Mouse (Mus musculus) lung, embryonic 14.5 days (tissue): Measurements from ENCODE around the gene Ago3. TPM values are rescaled to one million over a fixed set of nuclear protein-coding genes. Genes with fewer than 3 reads are reported as not detected.
A peak's percentile ranks its signal among the peaks of the same experiment; 100 is the strongest.

Experiments
- ATAC-seq: fragments of 200-750 bp; cut with Nextera tagmentation; 2 replicates; pipeline ENCODE4 v1.8.0; 2017; ENCODE audit warnings: mild to moderate bottlenecking, moderate TSS enrichment, moderate library complexity; ENCODE audit not compliant: insufficient read depth
- DNase-seq: peaks from one replicate; pipeline ENCODE4 v3.0.0-alpha.2; 2015
- H3K27ac ChIP-seq: fragments of 300-500 bp; sonication (generic); 2 replicates; pipeline ENCODE4 v1.5.1; 2014; ENCODE audit warnings: low read depth, mild to moderate bottlenecking, moderate library complexity
- H3K27me3 ChIP-seq: fragments of 300-500 bp; sonication (generic); 2 replicates; pipeline ENCODE4 v1.6.1; 2014; ENCODE audit warnings: low read length, control low read depth; ENCODE audit not compliant: insufficient read depth
- H3K36me3 ChIP-seq: fragments of 300-500 bp; sonication (generic); 2 replicates; pipeline ENCODE4 v1.6.1; 2014; ENCODE audit warnings: control low read depth; ENCODE audit not compliant: insufficient read depth
- H3K4me1 ChIP-seq: fragments of 300-500 bp; sonication (generic); 2 replicates; pipeline ENCODE4 v1.6.1; 2014; ENCODE audit warnings: antibody characterized with exemption, control low read depth; ENCODE audit not compliant: insufficient read depth
- H3K4me2 ChIP-seq: fragments of 300-500 bp; sonication (generic); 2 replicates; pipeline ENCODE4 v1.6.1; 2014; ENCODE audit warnings: mild to moderate bottlenecking
- H3K4me3 ChIP-seq: fragments of 300-500 bp; sonication (generic); 2 replicates; pipeline ENCODE4 v1.5.1; 2014; ENCODE audit warnings: low read depth, low read length
- H3K9ac ChIP-seq: fragments of 300-500 bp; sonication (generic); 2 replicates; pipeline ENCODE4 v1.6.1; 2014
- H3K9me3 ChIP-seq: fragments of 300-500 bp; sonication (generic); 2 replicates; pipeline ENCODE4 v1.6.1; 2016; ENCODE audit warnings: low read depth, low read length, control low read depth
- CTCF ChIP-seq: IDR thresholded peaks from 2 replicates; pipeline ENCODE4 v1.5.1; 2016; ENCODE audit warnings: antibody characterized with exemption, low read depth
- WGBS: fragments of 180-500 bp; shearing (Covaris S2); extraction: QIAGEN DNeasy Blood & Tissue Kit; methylation state at CpG from one replicate; pipeline ENCODE4 v1.1.7; 2014; 5-methylcytosine and 5-hydroxymethylcytosine counted together
- polyA plus RNA-seq: library from polyadenylated mRNA; unstranded; fragments of >200 nt; fragmentation: Nextera tagmentation; extraction: Ambion mirVana; gene quantifications from 2 replicates; pipeline ENCODE4 v1.2.1, GENCODE M21; 2014

Ago3 gene
- polyA plus RNA-seq, 1 experiment from 2014 or later: 19.5 TPM

DNA sequence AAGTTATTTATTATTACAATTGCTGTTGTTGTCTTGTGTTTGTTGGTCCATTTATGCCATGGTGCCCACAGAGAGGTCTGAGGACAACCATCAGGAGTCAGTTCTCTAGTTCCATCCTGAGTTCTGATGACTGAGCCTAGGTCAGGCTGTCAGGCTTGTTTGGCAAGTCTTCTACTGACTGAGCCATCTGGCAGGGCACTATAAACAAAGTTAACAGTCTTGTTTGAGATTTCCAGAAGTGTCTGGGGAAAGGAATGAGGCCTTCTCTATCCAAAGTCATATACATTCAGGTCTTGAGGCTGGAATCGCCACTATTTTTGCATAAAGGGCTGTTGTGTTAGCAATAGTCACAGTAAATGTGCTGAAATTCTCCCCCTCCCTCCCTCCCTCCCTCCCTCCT lies 97.6 kb downstream of the Ago3 start:
- DNase-seq: peak; percentile 57
- no peaks in the 10 kb centered on the region for H3K36me3 ChIP-seq
- ATAC-seq: no peak
- no peaks in the 10 kb centered on the region for H3K4me1 ChIP-seq
- H3K9me3 ChIP-seq: no peaks in the 10 kb centered on the region
- WGBS: 64% methylated on average over 1 of the region's 1 CpGs
- H3K9ac ChIP-seq: no peak overlapping the region
- no peaks in the 10 kb centered on the region for H3K27me3 ChIP-seq
- H3K4me3 ChIP-seq: no peak overlapping the region
- TF ChIP-seq CTCF: no peak
- H3K27ac ChIP-seq: no peak overlapping the region; the same call in 1 of the 2 replicates
- no peak overlapping the region for H3K4me2 ChIP-seq

GRCm38 (mm10) chr4:126330295-126330694 lies 99.1 kb downstream of the Ago3 start:
- peaks cover 4% of the 10 kb centered on the region; the same call in 1 of the 2 replicates for H3K27me3 ChIP-seq
- ATAC-seq: no peak
- no peaks in the 10 kb centered on the region for H3K36me3 ChIP-seq
- no peaks in the 10 kb centered on the region for H3K4me1 ChIP-seq
- no peaks in the 10 kb centered on the region for H3K9me3 ChIP-seq
- no peak for DNase-seq
- no peak for TF ChIP-seq CTCF
- H3K27ac ChIP-seq: no peak overlapping the region
- WGBS: 86% methylated on average over 4 of the region's 4 CpGs
- H3K4me3 ChIP-seq: no peak overlapping the region
- no peak overlapping the region for H3K9ac ChIP-seq
- H3K4me2 ChIP-seq: no peak overlapping the region

- no peaks in the 10 kb centered on the region for H3K9me3 ChIP-seq
- no peak overlapping the region for H3K4me3 ChIP-seq
- no peak overlapping the region for H3K27ac ChIP-seq
- H3K36me3 ChIP-seq: no peaks in the 10 kb centered on the region
- DNase-seq (no peak), ATAC-seq (no peak)
- TF ChIP-seq CTCF: no peak
- H3K9ac ChIP-seq: no peak overlapping the region
- WGBS: 25% methylated on average over 6 of the region's 6 CpGs
- H3K4me2 ChIP-seq: no peak overlapping the region
- no peaks in the 10 kb centered on the region for H3K4me1 ChIP-seq
- H3K27me3 ChIP-seq: peaks cover 8% of the 10 kb centered on the region
Observed at GRCm38 (mm10) chr4:126326036-126326435, 103.3 kb downstream of the Ago3 start.

- peak within 1 kb of the TSS; percentile 50 for H3K4me2 ChIP-seq
- DNase-seq (peak; percentile 26), ATAC-seq (no peak)
- H3K9ac ChIP-seq: 0 out of 2 replicates have a peak within 1 kb of the TSS, but pooled peaks have one; percentile 23
- H3K27me3 ChIP-seq: peaks cover 8% of the 10 kb centered on the region
- H3K4me1 ChIP-seq: peaks cover 2% of the 10 kb centered on the region; the same call in 1 of the 2 replicates
- no peaks in the 10 kb centered on the region for H3K9me3 ChIP-seq
- H3K27ac ChIP-seq: no peak within 1 kb of the TSS
- no peaks in the 10 kb centered on the region for H3K36me3 ChIP-seq
- peak within 1 kb of the TSS; percentile 16; the same call in 1 of the 2 replicates for H3K4me3 ChIP-seq
- no peak for TF ChIP-seq CTCF
- 12% methylated on average over 23 of the region's 23 CpGs for WGBS
Observed at GRCm38 (mm10) chr4:126325281-126325861, 104.0 kb downstream of the Ago3 start, which contains the start of gene Tekt2. Gene Tekt2 (minus strand): TSS chr4:126325688.

GRCm38 (mm10) chr4:126324861-126325260 lies 104.5 kb downstream of the Ago3 start:
- no peak for DNase-seq
- no peak overlapping the region for H3K9ac ChIP-seq
- no peak overlapping the region for H3K27ac ChIP-seq

DNA sequence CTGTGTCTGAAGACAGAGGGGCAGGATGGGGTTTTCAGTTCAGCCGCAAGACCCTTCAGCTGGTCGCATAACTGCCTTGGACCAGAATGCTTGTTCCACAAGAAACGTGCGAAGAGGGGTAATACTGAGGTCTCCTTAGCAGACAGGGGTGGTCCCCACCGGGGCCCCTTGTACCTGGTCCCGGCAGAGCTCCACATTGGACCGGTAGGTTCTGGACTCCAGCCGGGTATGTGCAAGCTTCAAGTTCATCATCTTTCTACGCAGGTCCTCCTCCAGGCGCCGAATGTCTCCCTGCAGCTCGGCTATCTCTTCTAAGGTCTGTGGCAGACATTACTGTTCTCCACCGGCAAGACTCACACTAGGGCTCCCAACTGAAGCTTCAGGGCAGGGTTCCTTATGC lies 106.7 kb downstream of the Ago3 start:
- no peak overlapping the region for H3K27ac ChIP-seq
- peaks cover 4% of the 10 kb centered on the region; the same call in 1 of the 2 replicates for H3K4me1 ChIP-seq
- ATAC-seq: no peak
- H3K36me3 ChIP-seq: peaks cover 16% of the 10 kb centered on the region
- 94% methylated on average over 13 of the region's 13 CpGs for WGBS
- H3K9me3 ChIP-seq: no peaks in the 10 kb centered on the region
- H3K9ac ChIP-seq: no peak overlapping the region
- TF ChIP-seq CTCF: no peak
- DNase-seq: no peak
- no peak overlapping the region for H3K4me3 ChIP-seq
- H3K27me3 ChIP-seq: peaks cover 8% of the 10 kb centered on the region
- H3K4me2 ChIP-seq: no peak overlapping the region

More at GRCm38 (mm10) chr4:126324861-126325260, 104.5 kb downstream of the Ago3 start:
- Histone ChIP-seq H3K4me3 (no peak overlapping the region), H3K27me3 (peaks cover 8% of the 10 kb centered on the region), H3K4me2 (peak overlapping the region; percentile 50), H3K36me3 (no peaks in the 10 kb centered on the region), H3K4me1 (peaks cover 4% of the 10 kb centered on the region; the same call in 1 of the 2 replicates), H3K9me3 (no peaks in the 10 kb centered on the region)
- 33% methylated on average over 13 of the region's 13 CpGs for WGBS
- ATAC-seq: no peak
- no peak for TF ChIP-seq CTCF

- Histone ChIP-seq H3K27me3 (peaks cover 8% of the 10 kb centered on the region), H3K27ac (no peak overlapping the region), H3K4me1 (peaks cover 4% of the 10 kb centered on the region; the same call in 1 of the 2 replicates), H3K4me3 (peak overlapping the region; percentile 89), H3K9ac (0 out of 2 replicates have a peak overlapping the region, but pooled peaks have one; percentile 72), H3K4me2 (peak overlapping the region; percentile 94), H3K36me3 (peaks cover 23% of the 10 kb centered on the region), H3K9me3 (no peaks in the 10 kb centered on the region)
- TF ChIP-seq CTCF: no peak
- ATAC-seq (peak; percentile 45), DNase-seq (no peak)
- WGBS: 50% methylated on average over 28 of the region's 28 CpGs
Observed at GRCm38 (mm10) chr4:126321854-126322511, 107.4 kb downstream of the Ago3 start.
